15 mouse cellular contexts compared by ENCODE assay signal in genomic region chr4:32466031-32466430, GRCm38 (mm10).
DNase-seq lines count a peak whose midpoint lies in the region.
"Had no signal": no experiment of that assay in that cellular context is flagged by ENCODE, and none has a peak within 500 bp of the region (broad histone marks: within the 10 kb centered on the region; RNA-seq: fewer than 3 reads in every experiment).

No protein-coding gene starts in this region.

- peak; percentile 29 for DNase-seq in heart, postnatal 4 days
- DNase-seq in heart, postnatal 25 days (ENCODE audit: low spot score) = no peak
- DNase-seq in ES-CJ7 (ENCODE audit: low read depth, low spot score) (peak; percentile 21), R1 (ENCODE audit: low read depth, low spot score) (peak; percentile 16)
- peak; percentile 7 for DNase-seq in lung, postnatal 14 days
- DNase-seq in spleen, postnatal 14 days (ENCODE audit: low spot score in 2 of 2) = no peak
- DNase-seq in cerebellum, postnatal 36 days = no peak
- no peak for DNase-seq in adrenal gland, postnatal 14 days
- DNase-seq: adrenal gland, postnatal 25 days; cerebellum, adult 18-20 months; kidney, adult 18-20 months; kidney, postnatal 10 days; liver, embryonic 13.5 days; thymus, adult 18-20 months; thymus, postnatal 4 days had no signal

- intact Hi-C loops in heart, postnatal 25 days (cut with DNase I) = no loop called here

Comparison
In these comparisons a context has a peak if more than half of its experiments do, and no peak if none do; other contexts are left out.
1. DNase-seq: peak in heart, postnatal 4 days (single experiment), ES-CJ7 (single experiment), R1 (single experiment) and lung, postnatal 14 days (single experiment); none in heart, postnatal 25 days (single experiment), spleen, postnatal 14 days (0 of 2), cerebellum, postnatal 36 days (0 of 2) and adrenal gland, postnatal 14 days (single experiment).